In the genomic region with DNA sequence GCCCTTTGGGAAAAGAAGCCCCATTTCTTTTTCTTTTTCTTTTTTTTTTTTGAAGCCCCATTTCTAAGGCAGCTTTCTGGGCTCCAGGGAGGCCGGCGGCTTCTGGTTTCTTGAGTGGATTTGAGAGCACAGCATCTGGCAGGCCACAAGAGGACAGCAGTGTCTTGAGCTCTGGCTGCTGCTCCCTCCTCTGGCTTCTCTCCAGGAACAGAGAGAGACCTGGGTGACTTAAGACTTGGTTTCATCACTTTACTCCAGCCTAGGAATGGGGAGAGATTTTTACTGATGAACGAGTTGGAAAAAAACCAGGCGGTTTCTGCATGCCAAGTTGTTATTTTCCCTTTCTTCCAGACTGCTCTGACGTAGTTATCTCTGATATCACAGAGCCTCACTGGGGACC, we compare ENCODE assay signal across 8 mouse cellular contexts.
DNase-seq lines count a peak whose midpoint lies in the region; ATAC-seq and TF ChIP-seq lines count a peak whose summit lies in the region.

No protein-coding gene starts in this region.

- H3K36me3 ChIP-seq in heart, embryonic 11.5 days (ENCODE audit: control insufficient read depth, insufficient read depth, low read length): no peaks in the 10 kb centered on the region
- no peaks in the 10 kb centered on the region for H3K36me3 ChIP-seq in ES-E14 (ENCODE audit: control insufficient read depth, insufficient read depth, low read length, poor library complexity, severe bottlenecking)
- no peaks in the 10 kb centered on the region for H3K36me3 ChIP-seq in intestine, embryonic 14.5 days (ENCODE audit: control insufficient read depth, insufficient read depth, low read length)
- H3K36me3 ChIP-seq in lung, embryonic 14.5 days (ENCODE audit: insufficient read depth): no peaks in the 10 kb centered on the region
- H3K36me3 ChIP-seq in small intestine, adult 2 months (ENCODE audit: control insufficient read depth, insufficient read depth, low read length): no peaks in the 10 kb centered on the region

- TF ChIP-seq POLR2A in small intestine, adult 2 months (IDR thresholded peaks at IDR 0.05; ENCODE audit: low read depth, low read length): no peak

- no peak overlapping the region for H3K4me2 ChIP-seq in heart, embryonic 11.5 days
- no peak overlapping the region for H3K4me2 ChIP-seq in intestine, embryonic 14.5 days (ENCODE audit: low read length)
- no peak overlapping the region for H3K4me2 ChIP-seq in lung, embryonic 14.5 days

- DNase-seq in heart, adult 11 months: peak; percentile 97
- no peak for DNase-seq in ES-E14 (ENCODE audit: low read depth, low spot score)
- DNase-seq in fibroblast of lung, adult 2 months (ENCODE audit: low read depth): peak; percentile 54
- DNase-seq in intestine, embryonic 14.5 days (ENCODE audit: low spot score): peak; percentile 62
- peak; percentile 95 for DNase-seq in lung, embryonic 14.5 days
- no peak for DNase-seq in natural killer cell, adult 2 months (ENCODE audit: low spot score in 2 of 2)

- no peak overlapping the region for H3K9ac ChIP-seq in heart, embryonic 11.5 days (ENCODE audit: low read depth, low read length)
- no peak overlapping the region for H3K9ac ChIP-seq in ES-E14 (ENCODE audit: insufficient read depth, low read depth, low read length, poor library complexity, severe bottlenecking)
- no peak overlapping the region for H3K9ac ChIP-seq in intestine, embryonic 14.5 days (ENCODE audit: low read length)
- H3K9ac ChIP-seq in lung, embryonic 14.5 days: no peak overlapping the region

- TF ChIP-seq CTCF in lung, embryonic 14.5 days (IDR thresholded peaks at IDR 0.05; ENCODE audit: low read depth): peak; percentile 84
- TF ChIP-seq CTCF in small intestine, adult 2 months (IDR thresholded peaks at IDR 0.05; ENCODE audit: extremely low read depth, insufficient read length, insufficient replicate concordance, low read depth, low read length): peak; percentile 72; the same call in 1 of the 2 replicates

- no peaks in the 10 kb centered on the region for H3K9me3 ChIP-seq in heart, embryonic 11.5 days (replicated peaks; ENCODE audit: control insufficient read depth, low read length)
- H3K9me3 ChIP-seq in ES-E14 (ENCODE audit: control insufficient read depth, insufficient read depth, low read depth, low read length): no peaks in the 10 kb centered on the region
- no peaks in the 10 kb centered on the region for H3K9me3 ChIP-seq in intestine, embryonic 14.5 days (ENCODE audit: control insufficient read depth, low read length)
- H3K9me3 ChIP-seq in lung, embryonic 14.5 days (ENCODE audit: low read depth, low read length): no peaks in the 10 kb centered on the region

- H3K4me1 ChIP-seq in heart, embryonic 11.5 days (ENCODE audit: control insufficient read depth, insufficient read depth, low read length): no peaks in the 10 kb centered on the region
- H3K4me1 ChIP-seq in ES-E14 (ENCODE audit: control insufficient read depth in 2 of 2, insufficient read depth in 2 of 2, low read length in 2 of 2, poor library complexity in 1 of 2): no peaks in the 10 kb centered on the region
- H3K4me1 ChIP-seq in intestine, embryonic 14.5 days (replicated peaks; ENCODE audit: control insufficient read depth, insufficient read depth, low read length): 0 out of 2 replicates have a peak, but pooled peaks cover 5% of the 10 kb centered on the region
- H3K4me1 ChIP-seq in lung, embryonic 14.5 days (ENCODE audit: insufficient read depth): no peaks in the 10 kb centered on the region
- no peaks in the 10 kb centered on the region for H3K4me1 ChIP-seq in small intestine, adult 2 months (ENCODE audit: control insufficient read depth, insufficient read depth, insufficient read length, low read length)

- 23% methylated on average over 5 of the region's 5 CpGs for WGBS in heart, embryonic 11.5 days (ENCODE audit: insufficient replicate concordance)
- 34% methylated on average over 5 of the region's 5 CpGs for WGBS in intestine, embryonic 14.5 days
- WGBS in lung, embryonic 14.5 days: 17% methylated on average over 5 of the region's 5 CpGs
- 35% methylated on average over 5 of the region's 5 CpGs for WGBS in small intestine, adult 2 months

- in situ Hi-C loops in ES-E14 (cut with MboI; ENCODE audit: low sequenced_read_pairs in 2 of 2, unreplicated experiment in 2 of 2): no loop called here

- ATAC-seq in heart, embryonic 11.5 days (replicated peaks; ENCODE audit: insufficient number of reproducible peaks, low FRiP score, low TSS enrichment): no peak
- no peak for ATAC-seq in intestine, embryonic 14.5 days (replicated peaks; ENCODE audit: low FRiP score, low TSS enrichment, low read depth)
- peak; percentile 89 for ATAC-seq in lung, embryonic 14.5 days (ENCODE audit: insufficient read depth)

- no peak overlapping the region for H3K27ac ChIP-seq in heart, embryonic 11.5 days (ENCODE audit: low read depth, low read length)
- H3K27ac ChIP-seq in ES-E14 (ENCODE audit: insufficient read depth, low read depth, low read length, poor library complexity, severe bottlenecking): no peak overlapping the region
- no peak overlapping the region for H3K27ac ChIP-seq in intestine, embryonic 14.5 days (ENCODE audit: low read depth)
- no peak overlapping the region for H3K27ac ChIP-seq in lung, embryonic 14.5 days (ENCODE audit: low read depth)
- no peak overlapping the region for H3K27ac ChIP-seq in small intestine, adult 2 months (ENCODE audit: insufficient read depth, low read depth, low read length)

- H3K4me3 ChIP-seq in heart, embryonic 11.5 days (ENCODE audit: low read depth, low read length): no peak overlapping the region
- H3K4me3 ChIP-seq in ES-E14 (ENCODE audit: insufficient read depth in 1 of 2, low read depth in 1 of 2, low read length in 2 of 2, poor library complexity in 1 of 2, severe bottlenecking in 1 of 2): no peak overlapping the region
- no peak overlapping the region for H3K4me3 ChIP-seq in intestine, embryonic 14.5 days (ENCODE audit: low read depth, low read length)
- no peak overlapping the region for H3K4me3 ChIP-seq in lung, embryonic 14.5 days (ENCODE audit: low read depth, low read length)
- no peak overlapping the region for H3K4me3 ChIP-seq in small intestine, adult 2 months (ENCODE audit: low read depth, low read length)

- peaks cover 12% of the 10 kb centered on the region; the same call in 1 of the 2 replicates for H3K27me3 ChIP-seq in heart, embryonic 11.5 days (ENCODE audit: control insufficient read depth, insufficient read depth, low read length)
- H3K27me3 ChIP-seq in intestine, embryonic 14.5 days (replicated peaks; ENCODE audit: control insufficient read depth, insufficient read depth, low read length): no peaks in the 10 kb centered on the region; the same call in 1 of the 2 replicates
- no peaks in the 10 kb centered on the region for H3K27me3 ChIP-seq in lung, embryonic 14.5 days (ENCODE audit: insufficient read depth, low read length)
- no peaks in the 10 kb centered on the region for H3K27me3 ChIP-seq in small intestine, adult 2 months (ENCODE audit: control insufficient read depth, insufficient read depth, low read length)

TF ChIP-seq in ES-E14, 5 proteins besides CTCF, POLR2A, EP300 and RAD21:
- no peak for TF ChIP-seq ZNF384 (IDR thresholded peaks at IDR 0.05; ENCODE audit: low read depth, low read length)
- TF ChIP-seq ZC3H11A (IDR thresholded peaks at IDR 0.05; ENCODE audit: borderline replicate concordance, low read depth, low read length): 0 out of 2 replicates have a peak, but pooled peaks have one; percentile 2

Comparison
In these comparisons a context has a peak if more than half of its experiments do, and no peak if none do; other contexts are left out.
1. DNase-seq: peak in heart, adult 11 months (single experiment), fibroblast of lung, adult 2 months (single experiment), intestine, embryonic 14.5 days (single experiment) and lung, embryonic 14.5 days (single experiment); none in ES-E14 (single experiment) and natural killer cell, adult 2 months (0 of 2).